Mouse (Mus musculus) heart, adult 2 months (tissue): ENCODE measurements around the gene Prdm11.

ENCODE experiments used
- CTCF ChIP-seq: fragments of 200-600 bp; IDR thresholded peaks from 2 replicates; pipeline ENCODE4 v1.8.1; 2022; ENCODE audit warnings: antibody characterized with exemption, mild to moderate bottlenecking, moderate library complexity
- EP300 ChIP-seq: fragments of 200-500 bp; IDR thresholded peaks from 2 replicates; pipeline ENCODE4 v1.6.1; 2011; ENCODE audit warnings: low read depth, low read length, control low read depth; ENCODE audit not compliant: insufficient read depth
- POLR2A ChIP-seq: fragments of 200-500 bp; IDR thresholded peaks from 2 replicates; pipeline ENCODE4 v1.6.1; 2011; ENCODE audit warnings: mild to moderate bottlenecking, low read depth, low read length, control low read depth; ENCODE audit not compliant: insufficient read depth

DNA sequence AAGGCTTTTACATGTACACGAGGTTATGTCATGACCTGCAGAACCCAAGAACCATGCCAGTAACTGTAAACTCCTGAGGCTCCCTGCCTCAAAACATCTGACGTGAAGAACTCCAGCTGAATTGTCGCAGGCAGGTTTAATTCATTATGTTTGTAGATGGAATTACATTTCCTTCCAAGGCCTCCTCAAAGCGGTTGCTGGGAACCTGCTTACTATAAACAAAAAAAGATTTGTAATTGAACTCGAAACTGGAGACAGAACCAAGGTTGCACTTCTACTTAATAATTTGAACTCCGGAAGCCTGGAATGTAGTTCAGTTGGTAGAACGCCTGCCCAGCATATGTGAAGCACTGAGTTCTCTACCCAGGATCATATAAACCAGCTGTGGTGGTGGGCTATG lies 42.0 kb upstream of the Prdm11 start:
- TF ChIP-seq CTCF (no peak), EP300 (no peak), POLR2A (no peak)
